Mouse (Mus musculus): Measurements from ENCODE around the gene Bhmt.

DNA sequence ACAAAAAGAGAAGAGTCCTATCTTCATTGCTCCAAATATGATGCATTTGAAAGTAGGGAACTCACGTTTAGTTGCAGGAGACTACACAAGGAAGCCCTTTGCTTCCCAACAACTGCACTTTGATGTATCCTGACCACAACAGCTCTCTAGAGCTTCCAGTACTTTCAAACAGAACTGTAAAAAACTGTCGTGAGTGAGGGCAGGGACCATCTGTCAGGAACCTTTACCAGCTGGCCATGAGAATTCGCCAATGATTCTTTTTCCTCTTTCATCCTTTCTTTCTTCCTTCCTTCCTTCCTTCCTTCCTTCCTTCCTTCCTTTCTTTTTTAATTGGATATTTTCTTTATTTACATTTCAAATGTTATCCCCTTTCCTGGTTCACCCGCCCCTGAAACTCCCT, 68.1 kb downstream of the Bhmt start:
- TF ChIP-seq POLR2A (IDR thresholded peaks at IDR 0.05; ENCODE audit: borderline replicate concordance, insufficient read depth, low read length), result no peak
- TF ChIP-seq CTCF (IDR thresholded peaks at IDR 0.05; ENCODE audit: borderline replicate concordance, insufficient read depth, low read depth, low read length), result no peak

All from cerebellum, adult 2 months (tissue).